Mouse (Mus musculus) MEL (cell line): Measurements from ENCODE around the gene Gcnt2. TPM values are rescaled to one million over a fixed set of nuclear protein-coding genes. Genes with fewer than 3 reads are reported as not detected.
A peak's percentile ranks its signal among the peaks of the same experiment; 100 is the strongest.

Experiments
- DNase-seq: peaks from one replicate; pipeline ENCODE4 v3.0.0; 2011; ENCODE audit warnings: low read depth, low spot score
- H3K27ac ChIP-seq: 2 replicates; pipeline ENCODE4 v1.5.1; 2012; ENCODE audit warnings: low read depth, mild to moderate bottlenecking, control low read depth, low read length, moderate library complexity; ENCODE audit not compliant: control insufficient read depth
- H3K27me3 ChIP-seq, 2 experiments: fragments of 150-350 bp in 1 of 2; sonication (generic) in 1 of 2; 2 replicates each; pipeline ENCODE4 v1.6.1; 2012; ENCODE audit warnings: low read length in 2 of 2, mild to moderate bottlenecking in 2 of 2, improper control_type of control experiment in 1 of 2, moderate library complexity in 1 of 2; ENCODE audit not compliant: insufficient read depth in 2 of 2, control insufficient read depth in 1 of 2
- H3K36me3 ChIP-seq, 2 experiments: 2 replicates each; pipeline ENCODE4 v1.6.1; 2012 to 2014; ENCODE audit warnings: low read length in 2 of 2, improper control_type of control experiment in 1 of 2, inconsistent platforms in 1 of 2, mild to moderate bottlenecking in 1 of 2; ENCODE audit not compliant: insufficient read depth in 2 of 2, control insufficient read depth in 1 of 2
- H3K4me1 ChIP-seq, 2 experiments: fragments of 150-350 bp in 1 of 2; sonication (generic) in 1 of 2; 2 replicates each; pipeline ENCODE4 v1.6.1; 2012; ENCODE audit warnings: low read length in 2 of 2, improper control_type of control experiment in 1 of 2, mild to moderate bottlenecking in 1 of 2; ENCODE audit not compliant: insufficient read depth in 2 of 2, control insufficient read depth in 1 of 2
- H3K4me3 ChIP-seq, 2 experiments: fragments of 150-350 bp in 1 of 2; sonication (generic) in 1 of 2; 2 replicates each; pipeline ENCODE4 v1.5.1; 2012; ENCODE audit warnings: low read depth in 2 of 2, low read length in 2 of 2, mild to moderate bottlenecking in 2 of 2, moderate library complexity in 2 of 2, control low read depth in 1 of 2, improper control_type of control experiment in 1 of 2; ENCODE audit not compliant: control insufficient read depth in 1 of 2, insufficient read depth in 1 of 2
- H3K79me2 ChIP-seq: 2 replicates; pipeline ENCODE4 v1.6.1; 2012; ENCODE audit warnings: mild to moderate bottlenecking, low read length, moderate library complexity; ENCODE audit not compliant: control insufficient read depth, poor library complexity, insufficient read depth
- H3K9ac ChIP-seq: 2 replicates; pipeline ENCODE4 v1.6.1; 2012; ENCODE audit warnings: low read depth, mild to moderate bottlenecking, control low read depth, low read length, moderate library complexity; ENCODE audit not compliant: control insufficient read depth, poor library complexity, severe bottlenecking
- H3K9me3 ChIP-seq: fragments of 150-350 bp; sonication (generic); replicated peaks from 2 replicates; pipeline ENCODE4 v1.6.1; 2012; ENCODE audit warnings: mild to moderate bottlenecking, low read length, improper control_type of control experiment, moderate library complexity; ENCODE audit not compliant: insufficient read depth
- BHLHE40 ChIP-seq: IDR thresholded peaks from 2 replicates; pipeline ENCODE4 v1.6.1; 2012; ENCODE audit warnings: low read depth, mild to moderate bottlenecking, inconsistent platforms, low read length, improper control_type of control experiment, borderline replicate concordance
- CHD1 ChIP-seq: IDR thresholded peaks from 2 replicates; pipeline ENCODE4 v1.6.1; 2012; ENCODE audit warnings: low read depth, mild to moderate bottlenecking, inconsistent platforms, low read length, improper control_type of control experiment
- CHD2 ChIP-seq: IDR thresholded peaks from 2 replicates; pipeline ENCODE4 v1.6.1; 2011; ENCODE audit warnings: low read length, improper control_type of control experiment
- CTCF ChIP-seq, 3 experiments: IDR thresholded peaks in 2 of 3; conservative IDR thresholded peaks in 1 of 3; 2 replicates each; pipeline ENCODE4 v1.5.1; 2011 to 2012; ENCODE audit warnings: low read length in 3 of 3, low read depth in 2 of 3, mild to moderate bottlenecking in 2 of 3, improper control_type of control experiment in 1 of 3, inconsistent platforms in 1 of 3, mixed read lengths in 1 of 3, moderate library complexity in 1 of 3; ENCODE audit not compliant: control insufficient read depth in 1 of 3, insufficient read depth in 1 of 3, poor library complexity in 1 of 3, severe bottlenecking in 1 of 3
- EP300 ChIP-seq, 2 experiments: IDR thresholded peaks; 2 replicates each; pipeline ENCODE4 v1.6.1; 2011; ENCODE audit warnings: improper control_type of control experiment in 2 of 2, low read length in 2 of 2, low read depth in 1 of 2, mild to moderate bottlenecking in 1 of 2
- ETS1 ChIP-seq: IDR thresholded peaks from 2 replicates; pipeline ENCODE4 v1.6.1; 2012; ENCODE audit warnings: low read depth, mild to moderate bottlenecking, inconsistent platforms, low read length, improper control_type of control experiment, moderate library complexity
- GATA1 ChIP-seq: IDR thresholded peaks from 2 replicates; pipeline ENCODE4 v1.6.1; 2011; ENCODE audit warnings: low read depth, low read length, improper control_type of control experiment
- HCFC1 ChIP-seq: IDR thresholded peaks from 2 replicates; pipeline ENCODE4 v1.6.1; 2012; ENCODE audit warnings: low read depth, mild to moderate bottlenecking, inconsistent platforms, low read length, improper control_type of control experiment, moderate library complexity
- JUND ChIP-seq: IDR thresholded peaks from 2 replicates; pipeline ENCODE4 v1.6.1; 2011; ENCODE audit warnings: low read depth, mild to moderate bottlenecking, improper control_type of control experiment, low read length
- MYB ChIP-seq: IDR thresholded peaks from 2 replicates; pipeline ENCODE4 v1.6.1; 2011; ENCODE audit warnings: mild to moderate bottlenecking, low read depth, low read length, improper control_type of control experiment
- NELFE ChIP-seq: IDR thresholded peaks from 2 replicates; pipeline ENCODE4 v1.6.1; 2011; ENCODE audit warnings: low read depth, low read length, improper control_type of control experiment
- NRF1 ChIP-seq: IDR thresholded peaks from 2 replicates; pipeline ENCODE4 v1.6.1; 2014; ENCODE audit warnings: low read depth, mild to moderate bottlenecking, inconsistent platforms, low read length, improper control_type of control experiment, moderate library complexity; ENCODE audit not compliant: poor library complexity, insufficient read depth, severe bottlenecking
- POLR2A ChIP-seq, 2 experiments: IDR thresholded peaks; 2 replicates each; pipeline ENCODE4 v1.6.1; 2011 to 2012; ENCODE audit warnings: low read length in 2 of 2, mild to moderate bottlenecking in 2 of 2, control low read depth in 1 of 2, improper control_type of control experiment in 1 of 2, low read depth in 1 of 2, moderate library complexity in 1 of 2; ENCODE audit not compliant: control insufficient read depth in 1 of 2, insufficient read depth in 1 of 2, poor library complexity in 1 of 2
- POLR2AphosphoS5 ChIP-seq: IDR thresholded peaks from 2 replicates; pipeline ENCODE4 v1.6.1; 2012; ENCODE audit warnings: low read depth, borderline replicate concordance, mild to moderate bottlenecking, inconsistent platforms, low read length, moderate library complexity, mixed read lengths
- TAL1 ChIP-seq: IDR thresholded peaks from 2 replicates; pipeline ENCODE4 v1.6.1; 2012; ENCODE audit warnings: mild to moderate bottlenecking, inconsistent platforms, low read length, moderate library complexity, mixed read lengths
- TBP ChIP-seq: IDR thresholded peaks from 2 replicates; pipeline ENCODE4 v1.8.0; 2011; ENCODE audit warnings: low read depth, low read length, improper control_type of control experiment
- TCF12 ChIP-seq: IDR thresholded peaks from 2 replicates; pipeline ENCODE4 v1.6.1; 2014; ENCODE audit warnings: low read depth, mild to moderate bottlenecking, inconsistent platforms, low read length, improper control_type of control experiment, moderate library complexity
- USF1 ChIP-seq: IDR thresholded peaks from 2 replicates; pipeline ENCODE4 v1.6.1; 2014; ENCODE audit warnings: low read depth, mild to moderate bottlenecking, inconsistent platforms, low read length, improper control_type of control experiment, moderate library complexity
- USF2 ChIP-seq, 2 experiments: IDR thresholded peaks; 2 replicates each; pipeline ENCODE4 v1.6.1; 2011 to 2012; ENCODE audit warnings: improper control_type of control experiment in 2 of 2, low read length in 2 of 2, borderline replicate concordance in 1 of 2, inconsistent platforms in 1 of 2, low read depth in 1 of 2, mild to moderate bottlenecking in 1 of 2; ENCODE audit not compliant: insufficient read depth in 1 of 2
- ZNF384 ChIP-seq: IDR thresholded peaks from 2 replicates; pipeline ENCODE4 v1.6.1; 2012; ENCODE audit warnings: low read depth, mild to moderate bottlenecking, inconsistent platforms, low read length, improper control_type of control experiment
- polyA plus RNA-seq, 2 experiments: library from polyadenylated mRNA; stranded (reverse) in 1 of 2; unstranded in 1 of 2; fragments of >175 nt in 1 of 2; fragments of >200 nt in 1 of 2; gene quantifications; 2 replicates each; pipeline versions ENCODE4 v1.2.1 to v1.2.4; 2012; ENCODE audit warnings: low replicate concordance in 2 of 2, low read depth in 1 of 2; ENCODE audit not compliant: insufficient read length in 2 of 2, insufficient read depth in 1 of 2, missing spikeins in 1 of 2
- total RNA-seq: library from RNA; depleted of rRNA; stranded (reverse); fragments of 300-350 nt; gene quantifications from 2 replicates; pipeline ENCODE4 v1.2.3, GENCODE M21; 2012

Gcnt2 gene
- total and polyA plus RNA-seq, 3 experiments: 0.03 to 0.04 TPM; not detected in 1

DNA sequence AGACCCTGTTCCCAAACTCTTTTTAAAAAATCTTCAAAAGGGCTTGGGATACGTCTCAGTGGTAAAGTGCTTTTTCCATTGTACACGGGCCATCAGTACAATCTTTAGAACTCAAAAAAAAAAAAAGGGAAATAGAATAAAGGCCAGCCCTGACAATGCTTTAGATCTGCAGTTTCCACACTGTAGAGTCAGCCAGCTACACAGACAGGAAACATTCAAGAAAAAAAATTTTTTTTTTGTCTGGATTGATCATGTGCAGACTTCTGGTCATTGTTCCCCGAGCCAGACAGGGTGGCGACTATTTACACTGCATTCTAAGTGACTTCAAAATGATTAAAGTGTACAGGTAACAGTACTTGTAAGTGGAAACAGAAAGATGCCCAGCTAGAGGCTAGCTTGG, 119.1 kb downstream of the Gcnt2 start:
- no peaks in the 10 kb centered on the region for H3K36me3 ChIP-seq
- H3K4me1 ChIP-seq: peaks cover 0 to 2% of the 10 kb centered on the region in 2 experiments; a peak in 2 of 4 replicates
- DNase-seq: peak; percentile 30
- H3K9ac ChIP-seq: no peak overlapping the region
- H3K79me2 ChIP-seq: no peaks in the 10 kb centered on the region
- no peaks in the 10 kb centered on the region for H3K27me3 ChIP-seq
- no peak overlapping the region for H3K27ac ChIP-seq
- no peak overlapping the region for H3K4me3 ChIP-seq
- TF ChIP-seq CHD2 (no peak), GATA1 (no peak), TBP (peak; percentile 80), ZNF384 (peak; percentile 74)
- no peaks in the 10 kb centered on the region for H3K9me3 ChIP-seq

GRCm38 (mm10) chr13:40979321-40979720, 119.8 kb downstream of the Gcnt2 start:
- DNase-seq: no peak
- H3K9me3 ChIP-seq: no peaks in the 10 kb centered on the region
- no peak for TF ChIP-seq TBP
- TF ChIP-seq TCF12: no peak
- TF ChIP-seq USF1: no peak
- no peak for TF ChIP-seq CTCF (IDR thresholded peaks at IDR 0.05 in 2 of 3, conservative IDR thresholded peaks at IDR 0.05 in 1 of 3; ENCODE audit: control insufficient read depth in 1 of 3, insufficient read depth in 1 of 3, low read depth in 2 of 3, low read length in 3 of 3, poor library complexity in 1 of 3, severe bottlenecking in 1 of 3)
- no peak for TF ChIP-seq CHD1
- no peak for TF ChIP-seq POLR2A (IDR thresholded peaks at IDR 0.05; ENCODE audit: control insufficient read depth in 1 of 2, insufficient read depth in 1 of 2, low read depth in 1 of 2, low read length in 2 of 2, poor library complexity in 1 of 2)
- no peak for TF ChIP-seq BHLHE40
- no peak for TF ChIP-seq ETS1
- no peak for TF ChIP-seq NELFE
- TF ChIP-seq NRF1: no peak
- TF ChIP-seq, all 39 proteins: peak for 0
- H3K4me1 ChIP-seq: peaks cover 0 to 3% of the 10 kb centered on the region in 2 experiments; a peak in 2 of 4 replicates
- H3K79me2 ChIP-seq: no peaks in the 10 kb centered on the region
- no peak overlapping the region for H3K27ac ChIP-seq
- no peaks in the 10 kb centered on the region for H3K36me3 ChIP-seq
- no peak overlapping the region for H3K9ac ChIP-seq
- no peaks in the 10 kb centered on the region for H3K27me3 ChIP-seq
- no peak overlapping the region for H3K4me3 ChIP-seq

- TF ChIP-seq POLR2AphosphoS5 (no peak), USF2 (IDR thresholded peaks at IDR 0.05; ENCODE audit: borderline replicate concordance in 1 of 2, insufficient read depth in 1 of 2, low read depth in 1 of 2, low read length in 2 of 2) (no peak), JUND (no peak), TAL1 (no peak), ETS1 (no peak), EP300 (IDR thresholded peaks at IDR 0.05; ENCODE audit: low read depth in 1 of 2, low read length in 2 of 2) (no peak), POLR2A (IDR thresholded peaks at IDR 0.05; ENCODE audit: control insufficient read depth in 1 of 2, insufficient read depth in 1 of 2, low read depth in 1 of 2, low read length in 2 of 2, poor library complexity in 1 of 2) (no peak), MYB (no peak), HCFC1 (no peak), CHD2 (no peak)
- Histone ChIP-seq H3K79me2 (no peaks in the 10 kb centered on the region), H3K9me3 (no peaks in the 10 kb centered on the region), H3K4me3 (no peak overlapping the region), H3K27me3 (no peaks in the 10 kb centered on the region), H3K36me3 (peaks cover 0 to 3% of the 10 kb centered on the region in 2 experiments; a peak in 1 of 4 replicates), H3K4me1 (peaks cover 4 to 7% of the 10 kb centered on the region in 2 experiments; a peak in 3 of 4 replicates), H3K9ac (no peak overlapping the region), H3K27ac (no peak overlapping the region)
- DNase-seq: no peak
Observed at GRCm38 (mm10) chr13:40982759-40983158, 123.2 kb downstream of the Gcnt2 start.
